Mouse (Mus musculus) thymus, postnatal 25 days (tissue): Measurements from ENCODE around the gene Dph5.
"Not testable (repeated sequence)": the region's sequence is repeated elsewhere in the genome, so short reads cannot be mapped to it uniquely, and the experiment has no call there.

ENCODE experiments used
- DNase-seq: peaks from one replicate; pipeline ENCODE4 v3.0.0; 2022

Dph5 gene

GRCm38 (mm10) chr3:115887427-115888309 is at the start of gene Dph5:
Gene Dph5 (plus strand): TSS chr3:115887837.
- DNase-seq: peak; percentile 90

GRCm38 (mm10) chr3:115844566-115844965 is 43.1 kb upstream of the Dph5 start:
- no peak for DNase-seq

- DNase-seq: no peak
These were observed 42.5 kb upstream of the Dph5 start for GRCm38 (mm10) chr3:115845032-115845618.

- DNase-seq: no peak
These were observed 41.9 kb upstream of the Dph5 start for GRCm38 (mm10) chr3:115845724-115846123.

GRCm38 (mm10) chr3:115846153-115846552 is 41.5 kb upstream of the Dph5 start:
- DNase-seq: no peak

- no peak for DNase-seq
These were observed 38.8 kb upstream of the Dph5 start for GRCm38 (mm10) chr3:115848686-115849480.

DNA sequence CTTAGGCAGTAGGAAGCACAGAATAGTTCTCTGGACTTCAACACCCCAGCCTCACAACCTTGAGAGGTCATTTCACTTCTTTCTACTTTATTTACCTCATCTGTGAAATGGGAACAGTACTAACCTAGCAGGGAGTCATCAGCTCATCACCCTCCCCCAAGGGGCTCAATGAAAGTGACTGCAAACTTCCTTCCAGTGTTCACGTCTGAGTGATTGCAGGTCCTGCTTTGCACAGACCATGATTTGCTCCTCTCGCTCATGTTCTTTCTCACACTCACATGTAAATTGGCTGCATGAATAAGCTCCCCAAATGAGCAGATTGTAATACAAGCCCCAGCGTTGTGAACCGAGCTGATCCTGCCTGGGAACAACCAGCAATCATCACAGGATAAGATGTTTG is 36.7 kb upstream of the Dph5 start:
- DNase-seq: no peak

- DNase-seq: no peak
These were observed 32.9 kb upstream of the Dph5 start for GRCm38 (mm10) chr3:115854672-115855191.

GRCm38 (mm10) chr3:115855576-115855975 is 32.1 kb upstream of the Dph5 start:
- no peak for DNase-seq

DNA sequence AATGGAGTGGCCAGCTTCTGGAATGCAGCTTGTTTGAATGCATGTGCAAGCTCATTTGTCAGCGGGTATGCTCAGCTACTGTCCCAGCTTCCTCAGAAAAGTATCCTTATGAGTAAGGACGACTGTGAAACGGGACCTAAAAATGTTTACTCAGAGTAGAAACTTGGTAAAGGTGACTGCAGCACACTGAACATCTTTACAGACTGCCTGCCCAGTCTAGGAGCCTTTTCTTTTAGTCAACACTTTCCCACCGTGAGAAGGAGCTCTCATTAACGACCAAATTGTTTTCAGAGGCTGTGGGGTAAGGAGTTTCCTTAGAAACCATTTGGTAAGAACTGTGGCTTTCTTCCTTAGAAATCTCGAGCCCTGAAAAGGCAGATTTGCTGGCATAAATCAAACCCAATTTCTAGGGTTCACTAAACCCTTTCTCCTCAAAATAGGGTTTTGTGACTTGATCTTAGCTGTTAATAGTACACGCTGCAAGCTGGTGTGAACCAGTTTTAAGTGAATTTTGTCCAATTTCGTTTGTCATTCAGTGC is 31.1 kb upstream of the Dph5 start:
- DNase-seq: no peak

DNA sequence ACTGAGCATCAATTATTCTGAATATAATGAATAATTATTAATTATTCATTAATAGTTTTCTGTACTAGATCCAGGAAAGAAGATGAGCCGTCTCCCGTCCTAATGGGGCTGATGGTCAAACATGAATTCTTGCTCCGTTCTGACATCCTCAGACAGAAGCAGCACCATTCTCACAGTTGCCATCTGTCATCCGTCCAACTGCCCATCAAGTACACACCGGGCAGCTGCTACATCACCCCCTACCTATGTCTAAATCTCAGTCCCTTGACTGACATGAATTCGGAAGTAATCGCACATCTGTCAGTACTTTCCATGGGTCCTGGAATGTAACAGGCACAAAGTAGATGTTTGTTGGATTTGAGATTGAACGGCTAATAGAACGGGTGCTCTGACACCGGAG is 30.2 kb upstream of the Dph5 start:
- no peak for DNase-seq

DNA sequence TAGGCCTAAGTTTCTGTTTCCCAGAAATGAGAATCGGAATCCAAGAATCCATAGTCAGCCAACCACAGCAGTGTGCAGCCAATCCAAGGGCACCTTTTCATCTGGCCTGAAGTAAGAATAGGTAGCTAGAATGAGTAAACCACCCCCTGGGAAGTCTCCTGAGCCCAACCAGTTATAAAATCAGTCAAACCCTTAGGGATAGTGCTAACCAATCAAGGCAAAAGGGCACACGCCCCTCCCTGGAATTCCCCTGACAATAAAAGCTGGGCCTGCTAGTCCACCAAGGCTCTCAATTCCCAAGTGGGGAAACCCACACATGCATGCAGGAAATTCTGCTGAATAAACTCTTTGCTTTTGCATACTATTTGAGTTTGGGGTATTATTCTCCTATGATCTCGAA is 28.8 kb upstream of the Dph5 start:
- DNase-seq: no peak

DNA sequence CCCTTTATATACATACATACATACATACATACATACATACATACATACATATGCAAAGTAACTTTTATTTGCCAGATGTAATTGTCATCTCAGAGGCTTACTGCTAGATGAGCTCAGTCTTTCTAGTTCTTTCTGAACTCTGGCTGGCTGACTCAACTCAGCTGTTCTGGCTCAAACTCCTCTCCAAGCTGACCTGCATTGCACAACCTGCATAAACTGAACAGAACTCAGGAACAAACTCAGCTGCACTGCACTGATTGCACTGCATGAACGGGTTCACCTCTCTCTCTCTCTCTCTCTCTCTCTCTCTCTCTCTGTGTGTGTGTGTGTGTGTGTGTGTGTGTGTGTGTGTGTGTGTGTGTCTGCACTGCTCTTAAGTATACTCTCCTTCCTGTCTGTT is 26.9 kb upstream of the Dph5 start:
- DNase-seq: not testable (repeated sequence)

DNA sequence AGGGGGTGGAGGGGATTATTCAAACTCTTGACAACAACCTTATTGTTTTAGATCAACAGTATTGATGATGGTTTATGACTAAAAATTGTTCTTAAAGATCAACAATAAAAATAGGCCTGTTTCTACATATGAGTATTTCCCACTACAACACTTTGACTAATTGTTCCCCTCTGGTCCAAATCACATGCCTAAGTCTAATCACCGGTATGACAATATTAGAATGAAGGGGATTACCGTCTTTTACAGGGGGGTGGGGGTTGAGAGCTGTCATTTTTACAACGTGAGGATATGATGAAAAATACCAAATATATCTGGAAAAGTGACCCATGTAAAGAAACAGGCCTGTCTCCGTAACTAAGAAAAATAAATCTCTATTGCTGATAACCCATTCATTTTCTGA is 24.1 kb upstream of the Dph5 start:
- no peak for DNase-seq

DNA sequence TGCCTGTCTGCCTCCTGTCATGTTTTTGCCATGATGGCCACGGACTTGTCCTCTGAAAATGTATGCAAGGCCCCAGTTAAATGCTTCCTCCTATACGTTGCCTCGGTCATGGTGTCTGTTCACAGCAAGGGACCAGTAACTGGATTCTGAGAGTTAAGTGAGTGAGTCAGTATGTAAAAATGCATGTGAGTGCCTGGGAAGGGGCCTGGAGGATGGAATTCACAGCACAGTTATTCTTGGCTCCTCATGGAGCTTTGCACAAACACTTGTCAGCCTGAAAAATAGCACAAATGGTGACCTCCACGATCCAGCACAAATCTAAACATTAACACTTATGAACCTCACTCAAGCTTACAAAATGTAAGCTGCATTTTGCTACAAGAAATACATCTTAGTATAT is 20.5 kb upstream of the Dph5 start:
- no peak for DNase-seq

DNA sequence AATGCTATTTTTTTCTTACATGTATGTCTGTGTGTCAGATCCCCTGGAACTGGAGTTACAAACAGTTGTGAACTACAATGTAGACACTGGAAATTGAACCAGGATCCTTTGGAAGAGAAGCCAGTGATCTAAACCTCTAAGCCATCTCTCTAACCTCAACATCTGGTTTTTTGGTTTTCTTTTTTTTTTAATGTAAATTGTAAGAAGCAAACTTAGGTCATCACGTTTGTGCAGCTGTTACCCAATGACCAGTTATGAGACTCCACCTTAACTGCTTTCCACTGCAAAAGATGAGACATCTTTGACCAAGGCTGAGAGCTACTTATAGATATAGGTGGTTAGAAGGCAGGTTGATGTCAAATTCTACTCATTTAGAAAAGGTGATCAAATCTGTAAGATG is 19.7 kb upstream of the Dph5 start:
- DNase-seq: no peak

- DNase-seq: no peak
These were observed 18.3 kb upstream of the Dph5 start for GRCm38 (mm10) chr3:115869360-115869759.

DNA sequence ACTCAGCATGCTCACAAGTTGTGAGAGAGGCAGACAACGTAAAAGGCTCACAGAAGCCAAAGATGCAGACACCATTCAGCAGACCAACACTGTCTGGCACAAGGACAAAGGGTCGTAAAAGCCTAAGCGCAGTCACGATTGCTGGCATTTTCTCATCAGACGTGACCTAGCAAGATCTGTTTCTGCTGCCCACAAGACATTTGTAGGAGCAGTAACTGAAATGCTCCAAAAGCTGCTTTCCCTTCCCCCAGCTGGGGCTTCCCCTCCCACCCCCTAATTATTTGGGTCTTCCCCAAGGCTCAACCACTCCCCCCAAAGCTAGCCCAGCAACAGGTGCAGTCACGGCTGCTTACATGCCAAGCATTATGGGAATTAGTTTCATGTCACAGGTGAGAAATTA is 12.1 kb upstream of the Dph5 start:
- DNase-seq: no peak

DNA sequence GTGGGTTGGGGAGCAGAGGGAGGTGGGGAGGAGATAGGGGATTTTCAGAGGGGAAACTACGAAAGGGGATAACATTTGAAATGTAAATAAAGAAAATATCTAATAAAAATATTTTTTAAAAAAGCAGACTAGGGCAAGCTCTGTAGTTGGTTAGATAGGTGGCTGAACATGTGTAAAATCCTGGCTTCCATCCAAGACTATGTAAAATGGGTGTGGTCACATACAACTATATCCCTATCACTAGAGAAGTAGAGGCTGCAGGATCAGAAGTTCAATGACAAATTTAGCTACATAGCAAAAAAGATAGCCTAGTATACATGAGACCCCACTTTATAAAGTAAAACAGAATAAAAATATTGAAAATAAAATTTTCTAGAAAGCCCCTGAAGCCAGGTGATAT is 10.5 kb upstream of the Dph5 start:
- DNase-seq: no peak

GRCm38 (mm10) chr3:115884086-115884485 is 3.6 kb upstream of the Dph5 start:
- no peak for DNase-seq

- no peak for DNase-seq
These were observed 871 bp downstream of the Dph5 start for GRCm38 (mm10) chr3:115888310-115889106.

GRCm38 (mm10) chr3:115892341-115892740 is 4.7 kb downstream of the Dph5 start:
- no peak for DNase-seq
